Mouse (Mus musculus): ENCODE results near the gene Rchy1. TPM values are rescaled to one million over a fixed set of nuclear protein-coding genes. Genes with fewer than 3 reads are reported as not detected.

Rchy1 gene
- 59.7 and 59.9 TPM in 2 replicates for polyA plus RNA-seq (2016; fragmentation: Nextera tagmentation; extraction: Ambion mirVana)

- peak; percentile 96 for DNase-seq (ENCODE audit: extremely low spot score, low spot score)
- H3K27me3 ChIP-seq (ENCODE audit: poor library complexity, severe bottlenecking): no peaks in the 10 kb centered on the region
- no peaks in the 10 kb centered on the region for H3K9me3 ChIP-seq
- H3K27ac ChIP-seq: peak within 1 kb of the TSS; percentile 96
- peak within 1 kb of the TSS; percentile 80 for H3K4me3 ChIP-seq
- peaks cover 28% of the 10 kb centered on the region for H3K4me1 ChIP-seq
- WGBS: under 1% methylated on average over 65 of the region's 65 CpGs
- H3K36me3 ChIP-seq (replicated peaks): peaks cover 3% of the 10 kb centered on the region; the same call in 1 of the 2 replicates
Measured at GRCm38 (mm10) chr5:91962639-91963440, at the start of gene Rchy1. Rchy1 (minus strand) TSS chr5:91963068.

DNA sequence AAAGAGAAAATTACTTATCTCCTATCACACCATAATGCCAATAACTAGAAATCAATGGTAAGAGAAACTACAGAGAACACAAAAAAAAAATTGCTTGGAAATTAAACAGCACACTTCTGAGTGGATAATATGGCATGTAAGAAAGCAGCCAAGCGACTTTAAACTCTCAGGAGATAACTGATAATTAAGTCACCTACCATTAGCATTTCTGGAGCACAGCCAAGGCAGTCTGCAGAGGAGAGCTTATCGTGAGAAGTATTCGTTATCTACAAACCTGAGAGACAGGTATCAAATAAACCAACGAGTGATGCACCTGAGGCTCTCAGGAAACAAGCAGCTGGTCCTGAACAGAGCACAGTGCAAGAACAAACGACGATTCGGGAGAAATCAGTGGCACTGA is 48.9 kb upstream of the Rchy1 start:
- 83% methylated on average over 7 of the region's 7 CpGs for WGBS
- DNase-seq (ENCODE audit: extremely low spot score, low spot score): no peak
- no peaks in the 10 kb centered on the region for H3K36me3 ChIP-seq (replicated peaks)
- H3K4me1 ChIP-seq: no peaks in the 10 kb centered on the region
- no peak overlapping the region for H3K27ac ChIP-seq
- no peaks in the 10 kb centered on the region for H3K9me3 ChIP-seq
- no peak overlapping the region for H3K4me3 ChIP-seq
- no peaks in the 10 kb centered on the region for H3K27me3 ChIP-seq (ENCODE audit: poor library complexity, severe bottlenecking)

- H3K27me3 ChIP-seq (ENCODE audit: poor library complexity, severe bottlenecking): no peaks in the 10 kb centered on the region
- 31% methylated on average over 2 of the region's 2 CpGs for WGBS
- DNase-seq (ENCODE audit: extremely low spot score, low spot score): no peak
- H3K9me3 ChIP-seq: no peaks in the 10 kb centered on the region
- no peak overlapping the region for H3K27ac ChIP-seq
- H3K4me3 ChIP-seq: no peak overlapping the region
- H3K4me1 ChIP-seq: no peaks in the 10 kb centered on the region
- H3K36me3 ChIP-seq (replicated peaks): no peaks in the 10 kb centered on the region
Measured at GRCm38 (mm10) chr5:92009827-92010226, 47.0 kb upstream of the Rchy1 start.

DNA sequence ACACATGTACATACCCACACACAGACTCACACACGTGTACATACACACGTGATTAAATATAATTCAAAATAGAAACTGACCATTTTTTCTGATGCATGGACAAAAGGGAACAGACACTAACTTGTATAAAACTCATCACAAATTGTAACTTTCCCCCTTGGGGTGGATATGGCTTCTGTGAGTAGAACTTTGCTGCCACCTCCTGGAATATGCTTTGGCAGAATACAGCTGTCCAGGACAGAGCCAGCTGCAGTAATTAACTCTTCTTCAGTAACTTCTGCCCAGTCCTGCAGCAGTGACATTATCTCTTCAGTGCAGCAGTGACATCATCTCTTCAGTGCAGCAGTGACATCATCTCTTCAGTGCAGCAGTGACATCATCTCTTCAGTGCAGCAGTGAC is 40.1 kb upstream of the Rchy1 start:
- Histone ChIP-seq H3K4me3 (no peak overlapping the region), H3K27ac (no peak overlapping the region), H3K36me3 (replicated peaks) (no peaks in the 10 kb centered on the region), H3K4me1 (no peaks in the 10 kb centered on the region), H3K27me3 (ENCODE audit: poor library complexity, severe bottlenecking) (no peaks in the 10 kb centered on the region), H3K9me3 (peaks cover 10% of the 10 kb centered on the region; the same call in 1 of the 2 replicates)
- 69% methylated on average over 2 of the region's 2 CpGs for WGBS
- no peak for DNase-seq (ENCODE audit: extremely low spot score, low spot score)

- 69% methylated on average over 2 of the region's 2 CpGs for WGBS
- no peak for DNase-seq (ENCODE audit: extremely low spot score, low spot score)
- Histone ChIP-seq H3K4me3 (no peak overlapping the region), H3K9me3 (peaks cover 10% of the 10 kb centered on the region; the same call in 1 of the 2 replicates), H3K36me3 (replicated peaks) (no peaks in the 10 kb centered on the region), H3K4me1 (no peaks in the 10 kb centered on the region), H3K27ac (no peak overlapping the region), H3K27me3 (ENCODE audit: poor library complexity, severe bottlenecking) (no peaks in the 10 kb centered on the region)
Measured at GRCm38 (mm10) chr5:92000770-92001169, 37.9 kb upstream of the Rchy1 start.

- H3K27me3 ChIP-seq (ENCODE audit: poor library complexity, severe bottlenecking): no peaks in the 10 kb centered on the region
- H3K36me3 ChIP-seq (replicated peaks): no peaks in the 10 kb centered on the region
- DNase-seq (ENCODE audit: extremely low spot score, low spot score): no peak
- no peak overlapping the region for H3K27ac ChIP-seq
- H3K4me1 ChIP-seq: no peaks in the 10 kb centered on the region
- no peak overlapping the region for H3K4me3 ChIP-seq
- WGBS: 66% methylated on average over 13 of the region's 13 CpGs
- H3K9me3 ChIP-seq: peaks cover 10% of the 10 kb centered on the region; the same call in 1 of the 2 replicates
Measured at GRCm38 (mm10) chr5:91994546-91994945, 31.7 kb upstream of the Rchy1 start.

GRCm38 (mm10) chr5:91993061-91993460 is 30.2 kb upstream of the Rchy1 start:
- no peaks in the 10 kb centered on the region for H3K9me3 ChIP-seq
- DNase-seq (ENCODE audit: extremely low spot score, low spot score): no peak
- 90% methylated on average over 2 of the region's 2 CpGs for WGBS

GRCm38 (mm10) chr5:91991191-91991937 is 28.5 kb upstream of the Rchy1 start:
- Histone ChIP-seq H3K27ac (no peak overlapping the region), H3K36me3 (replicated peaks) (no peaks in the 10 kb centered on the region), H3K4me3 (no peak overlapping the region), H3K27me3 (ENCODE audit: poor library complexity, severe bottlenecking) (no peaks in the 10 kb centered on the region), H3K9me3 (no peaks in the 10 kb centered on the region), H3K4me1 (no peaks in the 10 kb centered on the region)
- 90% methylated on average over 6 of the region's 6 CpGs for WGBS
- DNase-seq (ENCODE audit: extremely low spot score, low spot score): no peak

More at GRCm38 (mm10) chr5:91993061-91993460, 30.2 kb upstream of the Rchy1 start:
- no peak overlapping the region for H3K27ac ChIP-seq
- no peaks in the 10 kb centered on the region for H3K4me1 ChIP-seq
- H3K4me3 ChIP-seq: no peak overlapping the region
- no peaks in the 10 kb centered on the region for H3K27me3 ChIP-seq (ENCODE audit: poor library complexity, severe bottlenecking)
- no peaks in the 10 kb centered on the region for H3K36me3 ChIP-seq (replicated peaks)

DNA sequence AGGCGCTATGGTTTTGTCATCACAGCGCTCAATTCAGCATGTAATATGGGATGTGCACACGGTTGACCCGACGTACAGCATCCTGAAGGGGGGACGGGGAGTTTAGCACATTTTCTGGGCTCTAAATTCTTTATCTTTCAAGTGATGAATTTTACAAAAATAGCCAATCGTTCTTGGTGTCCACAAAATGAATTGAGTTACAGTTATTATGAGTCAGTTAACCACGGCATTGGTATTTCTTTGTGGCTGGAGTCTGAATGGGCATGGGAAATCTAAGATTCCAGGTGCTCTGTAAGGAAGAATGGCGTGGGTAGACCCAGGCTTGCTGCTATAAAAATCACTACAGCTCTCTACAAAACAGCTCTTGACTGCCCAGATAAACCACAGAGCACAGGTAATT is 26.4 kb upstream of the Rchy1 start:
- no peaks in the 10 kb centered on the region for H3K4me1 ChIP-seq
- H3K9me3 ChIP-seq: no peaks in the 10 kb centered on the region
- no peaks in the 10 kb centered on the region for H3K36me3 ChIP-seq (replicated peaks)
- no peak for DNase-seq (ENCODE audit: extremely low spot score, low spot score)
- no peak overlapping the region for H3K27ac ChIP-seq
- H3K27me3 ChIP-seq (ENCODE audit: poor library complexity, severe bottlenecking): no peaks in the 10 kb centered on the region
- no peak overlapping the region for H3K4me3 ChIP-seq
- 85% methylated on average over 9 of the region's 9 CpGs for WGBS

DNA sequence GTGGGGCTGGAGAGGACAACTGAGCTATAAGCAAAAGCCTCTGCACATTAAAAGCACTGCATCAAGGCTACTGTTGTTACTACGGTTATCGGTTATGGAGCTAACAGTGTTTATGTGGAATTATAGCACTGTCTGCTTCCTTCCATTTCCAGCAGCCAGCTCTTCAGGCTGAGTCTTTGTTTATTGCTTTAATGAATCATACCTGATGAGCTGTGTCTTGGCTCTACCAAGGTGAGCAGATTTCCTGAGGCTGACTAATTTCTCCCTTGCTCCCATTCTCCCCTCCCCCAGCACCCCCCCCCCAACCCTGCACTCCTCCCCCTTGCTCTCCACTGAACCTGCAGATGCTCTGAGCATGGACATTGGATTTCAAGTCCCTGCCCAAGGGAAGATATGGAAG is 24.9 kb upstream of the Rchy1 start:
- H3K27ac ChIP-seq: no peak overlapping the region
- no peaks in the 10 kb centered on the region for H3K4me1 ChIP-seq
- H3K36me3 ChIP-seq (replicated peaks): no peaks in the 10 kb centered on the region
- H3K4me3 ChIP-seq: no peak overlapping the region
- 96% methylated on average over 2 of the region's 2 CpGs for WGBS
- H3K27me3 ChIP-seq (ENCODE audit: poor library complexity, severe bottlenecking): no peaks in the 10 kb centered on the region
- no peaks in the 10 kb centered on the region for H3K9me3 ChIP-seq
- no peak for DNase-seq (ENCODE audit: extremely low spot score, low spot score)

GRCm38 (mm10) chr5:91987236-91987635 is 24.4 kb upstream of the Rchy1 start, which contains the start of gene Odaph:
Odaph (plus strand) TSS chr5:91987475.
- H3K27me3 ChIP-seq (ENCODE audit: poor library complexity, severe bottlenecking): no peaks in the 10 kb centered on the region
- no peaks in the 10 kb centered on the region for H3K36me3 ChIP-seq (replicated peaks)
- no peak for DNase-seq (ENCODE audit: extremely low spot score, low spot score)
- H3K4me3 ChIP-seq: no peak within 1 kb of the TSS
- H3K27ac ChIP-seq: no peak within 1 kb of the TSS
- no peaks in the 10 kb centered on the region for H3K4me1 ChIP-seq
- no peaks in the 10 kb centered on the region for H3K9me3 ChIP-seq
- 72% methylated on average over 4 of the region's 4 CpGs for whole genome bisulfite sequencing

GRCm38 (mm10) chr5:91985721-91986120 is 22.9 kb upstream of the Rchy1 start:
- H3K9me3 ChIP-seq: no peaks in the 10 kb centered on the region
- H3K36me3 ChIP-seq (replicated peaks): no peaks in the 10 kb centered on the region
- H3K4me1 ChIP-seq: no peaks in the 10 kb centered on the region
- no peak for DNase-seq (ENCODE audit: extremely low spot score, low spot score)
- no peak overlapping the region for H3K27ac ChIP-seq
- H3K27me3 ChIP-seq (ENCODE audit: poor library complexity, severe bottlenecking): no peaks in the 10 kb centered on the region
- H3K4me3 ChIP-seq: no peak overlapping the region
- WGBS: 48% methylated on average over 2 of the region's 2 CpGs

DNA sequence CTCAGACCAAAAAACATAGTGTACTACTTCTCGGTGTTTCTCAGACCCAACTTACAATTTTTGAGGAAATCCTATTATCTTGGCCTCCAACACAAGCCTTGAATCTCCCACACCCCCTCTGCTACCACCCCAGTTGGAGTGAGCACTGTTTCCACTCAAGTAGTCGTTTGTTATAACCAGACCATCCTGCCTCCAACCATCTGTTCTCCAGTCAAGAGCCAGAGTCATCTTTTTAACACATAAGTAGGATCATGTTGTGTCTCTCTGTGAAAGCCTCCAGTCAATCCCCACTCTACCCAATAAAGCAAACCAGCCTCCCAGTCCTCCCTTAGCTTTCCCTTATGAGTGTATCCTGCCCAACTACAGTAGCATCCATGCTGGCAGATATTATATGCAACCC is 20.6 kb upstream of the Rchy1 start:
- H3K9me3 ChIP-seq: no peaks in the 10 kb centered on the region
- 79% methylated on average over 2 of the region's 2 CpGs for WGBS
- no peak overlapping the region for H3K4me3 ChIP-seq
- no peak overlapping the region for H3K27ac ChIP-seq
- no peaks in the 10 kb centered on the region for H3K36me3 ChIP-seq (replicated peaks)
- H3K27me3 ChIP-seq (ENCODE audit: poor library complexity, severe bottlenecking): no peaks in the 10 kb centered on the region
- DNase-seq (ENCODE audit: extremely low spot score, low spot score): no peak
- H3K4me1 ChIP-seq: no peaks in the 10 kb centered on the region
